Comparison of ENCODE assay signal across 8 mouse cellular contexts in genomic region chr7:141143112-141143511, GRCm38 (mm10). TPM values are rescaled to one million over a fixed set of nuclear protein-coding genes. Genes with fewer than 3 reads are reported as not detected.
DNase-seq lines count a peak whose midpoint lies in the region; ATAC-seq lines count a peak whose summit lies in the region.

No protein-coding gene starts in this region.

- peak; percentile 89 for ATAC-seq in granulocyte monocyte progenitor cell, adult 5-6 weeks (replicated peaks; ENCODE audit: poor library complexity, severe bottlenecking)

- DNase-seq in gastrocnemius, postnatal 10 days: peak; percentile 57
- no peak for DNase-seq in gastrocnemius, adult 18-20 months (ENCODE audit: low spot score)
- DNase-seq in 3T3-L1 (ENCODE audit: low read depth, low spot score) (peak; percentile 51), adipocyte (ENCODE audit: low spot score) (peak; percentile 32)
- DNase-seq in lung, postnatal 4 days: peak; percentile 55 to 68
- peak; percentile 64 for DNase-seq in thymus, postnatal 25 days
- no peak for DNase-seq in layer of hippocampus, adult 11-12 months (ENCODE audit: low spot score)

RNA-seq across cellular contexts. Expression of gene Ptdss2, which starts 20.9 kb away (rescaled TPM):
- 10 to 100 TPM; 16.8 to 18.0 TPM for total RNA-seq in gastrocnemius, postnatal 10 days (2021)
- total RNA-seq in gastrocnemius, adult 18-20 months (2021): 10 to 100 TPM; 20.2 to 21.1 TPM
- 14.0 and 17.5 TPM in 2 replicates for total RNA-seq in granulocyte monocyte progenitor cell, adult 5-6 weeks (2014; fragmentation: Nextera tagmentation)
- total RNA-seq in granulocyte monocyte progenitor cell, adult 5-6 weeks (2017): 4.2 and 7.1 TPM in 2 replicates

RNA-seq across cellular contexts. Expression of gene Ano9, which starts 25.5 kb away (rescaled TPM):
- not detected for total RNA-seq in gastrocnemius, postnatal 10 days (2021)
- not detected for total RNA-seq in gastrocnemius, adult 18-20 months (2021)
- total RNA-seq in granulocyte monocyte progenitor cell, adult 5-6 weeks (2014; fragmentation: Nextera tagmentation): not detected in 2 replicates
- not detected in 2 replicates for total RNA-seq in granulocyte monocyte progenitor cell, adult 5-6 weeks (2017)

RNA-seq across cellular contexts. Expression of gene Rnh1, which starts 29.5 kb away (rescaled TPM):
- 10 to 100 TPM; 52.9 to 56.0 TPM for total RNA-seq in gastrocnemius, postnatal 10 days (2021)
- total RNA-seq in gastrocnemius, adult 18-20 months (2021): 10 to 100 TPM; 49.3 to 52.9 TPM
- total RNA-seq in granulocyte monocyte progenitor cell, adult 5-6 weeks (2014; fragmentation: Nextera tagmentation): 79.1 and 109 TPM in 2 replicates
- total RNA-seq in granulocyte monocyte progenitor cell, adult 5-6 weeks (2017): 45.2 and 47.7 TPM in 2 replicates

RNA-seq across cellular contexts. Expression of gene Sigirr, which starts 42.7 kb away (rescaled TPM):
- 1 to 10 TPM; 2.4 to 2.6 TPM for total RNA-seq in gastrocnemius, postnatal 10 days (2021)
- total RNA-seq in gastrocnemius, adult 18-20 months (2021): 1 to 10 TPM; 1.1 to 2.9 TPM
- total RNA-seq in granulocyte monocyte progenitor cell, adult 5-6 weeks (2014; fragmentation: Nextera tagmentation): 16.9 and 30.9 TPM in 2 replicates
- total RNA-seq in granulocyte monocyte progenitor cell, adult 5-6 weeks (2017): 16.6 and 20.2 TPM in 2 replicates

RNA-seq across cellular contexts. Expression of gene Hras, which starts 50.7 kb away (rescaled TPM):
- 100 to 1,000 TPM; 205 to 240 TPM for total RNA-seq in gastrocnemius, postnatal 10 days (2021)
- 100 to 1,000 TPM; 109 to 117 TPM for total RNA-seq in gastrocnemius, adult 18-20 months (2021)
- total RNA-seq in granulocyte monocyte progenitor cell, adult 5-6 weeks (2014; fragmentation: Nextera tagmentation): 57.4 and 69.3 TPM in 2 replicates
- total RNA-seq in granulocyte monocyte progenitor cell, adult 5-6 weeks (2017): 24.9 and 28.8 TPM in 2 replicates

Comparison
In these comparisons a context has a peak if more than half of its experiments do, and no peak if none do; other contexts are left out.
1. DNase-seq: peak in gastrocnemius, postnatal 10 days (single experiment), 3T3-L1 (single experiment), adipocyte (single experiment), lung, postnatal 4 days (2 of 2) and thymus, postnatal 25 days (single experiment); none in gastrocnemius, adult 18-20 months (single experiment) and layer of hippocampus, adult 11-12 months (single experiment).